Mouse (Mus musculus) heart, postnatal 0 days (tissue): ENCODE results near the gene Gpr55. TPM values are rescaled to one million over a fixed set of nuclear protein-coding genes. Genes with fewer than 3 reads are reported as not detected.
"Not testable (repeated sequence)": the region's sequence is repeated elsewhere in the genome, so short reads cannot be mapped to it uniquely, and the experiment has no call there.

Experiments
- ATAC-seq: fragments of 200-750 bp; cut with Nextera tagmentation; 2 replicates; pipeline ENCODE4 v1.8.0; 2017; ENCODE audit warnings: low read depth, moderate number of reproducible peaks, moderate library complexity; ENCODE audit not compliant: insufficient read depth
- DNase-seq: peaks from one replicate; pipeline ENCODE4 v3.0.0-alpha.2; 2016; ENCODE audit warnings: low spot score
- H3K27ac ChIP-seq: fragments of 300-500 bp; sonication (generic); 2 replicates; pipeline ENCODE4 v1.5.1; 2014; ENCODE audit warnings: low read depth, mild to moderate bottlenecking
- H3K27me3 ChIP-seq: fragments of 300-500 bp; sonication (generic); 2 replicates; pipeline ENCODE4 v1.6.1; 2014; ENCODE audit warnings: low read length, mixed read lengths; ENCODE audit not compliant: control insufficient read depth, insufficient read depth
- H3K36me3 ChIP-seq: fragments of 300-500 bp; sonication (generic); replicated peaks from 2 replicates; pipeline ENCODE4 v1.6.1; 2014; ENCODE audit warnings: low read length, mixed read lengths; ENCODE audit not compliant: control insufficient read depth, insufficient read depth
- H3K4me1 ChIP-seq: fragments of 300-500 bp; sonication (generic); 2 replicates; pipeline ENCODE4 v1.6.1; 2014; ENCODE audit warnings: antibody characterized with exemption; ENCODE audit not compliant: control insufficient read depth, insufficient read depth
- H3K4me2 ChIP-seq: fragments of 300-500 bp; sonication (generic); 2 replicates; pipeline ENCODE4 v1.6.1; 2014; ENCODE audit warnings: low read depth, mild to moderate bottlenecking, low read length, moderate library complexity
- H3K4me3 ChIP-seq: fragments of 300-500 bp; sonication (generic); 2 replicates; pipeline ENCODE4 v1.5.1; 2014; ENCODE audit warnings: low read depth, low read length
- H3K9ac ChIP-seq: fragments of 300-500 bp; sonication (generic); replicated peaks from 2 replicates; pipeline ENCODE4 v1.6.1; 2014; ENCODE audit warnings: low read depth, low read length, mixed read lengths
- H3K9me3 ChIP-seq: fragments of 300-500 bp; sonication (generic); replicated peaks from 2 replicates; pipeline ENCODE4 v1.6.1; 2016; ENCODE audit warnings: low read length; ENCODE audit not compliant: control insufficient read depth
- CTCF ChIP-seq: IDR thresholded peaks from 2 replicates; pipeline ENCODE4 v1.5.1; 2016; ENCODE audit warnings: antibody characterized with exemption, control low read depth, low read depth
- EP300 ChIP-seq: IDR thresholded peaks from 2 replicates; pipeline ENCODE4 v1.6.1; 2016; ENCODE audit warnings: antibody characterized with exemption, low read depth
- WGBS: fragments of 180-500 bp; shearing (Covaris S2); extraction: QIAGEN DNeasy Blood & Tissue Kit; methylation state at CpG from one replicate; pipeline ENCODE4 v1.1.7; 2014; 5-methylcytosine and 5-hydroxymethylcytosine counted together
- polyA plus RNA-seq: library from polyadenylated mRNA; unstranded; fragments of >200 nt; fragmentation: Nextera tagmentation; extraction: Ambion mirVana; gene quantifications from 2 replicates; pipeline ENCODE4 v1.2.1, GENCODE M21; 2015
- total RNA-seq: library from RNA; depleted of rRNA; stranded (reverse); fragments of >200 nt; gene quantifications from 2 replicates; pipeline ENCODE4 v1.2.3, GENCODE M21; 2014; ENCODE audit warnings: low replicate concordance

Gpr55 gene
- total and polyA plus RNA-seq, 2 experiments from 2014 or later, result not detected

DNA sequence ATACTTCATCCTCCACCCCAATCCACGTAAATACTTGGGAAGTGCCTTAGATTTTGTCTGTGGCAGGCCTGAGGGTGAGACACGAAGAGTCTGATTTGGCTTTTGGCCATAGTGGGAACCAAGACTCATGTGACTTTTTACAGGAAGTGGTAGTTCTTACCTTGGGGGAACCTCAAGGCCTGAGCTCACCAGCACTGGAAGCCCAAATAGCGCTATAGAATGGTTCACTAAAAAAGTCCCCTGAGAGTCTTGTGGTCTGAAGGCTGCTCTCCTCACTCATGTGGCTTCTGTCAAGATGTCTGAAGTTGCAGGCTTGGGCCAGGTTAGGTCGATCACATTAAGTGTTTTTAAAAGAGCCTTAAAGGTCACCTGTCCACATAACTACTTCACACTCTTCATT, 37.2 kb upstream of the Gpr55 start:
- Histone ChIP-seq H3K4me2 (no peak overlapping the region), H3K9ac (no peak overlapping the region), H3K4me3 (no peak overlapping the region), H3K27ac (no peak overlapping the region), H3K27me3 (no peaks in the 10 kb centered on the region), H3K9me3 (no peaks in the 10 kb centered on the region), H3K36me3 (no peaks in the 10 kb centered on the region), H3K4me1 (no peaks in the 10 kb centered on the region)
- DNase-seq (no peak), ATAC-seq (no peak)
- no peak for TF ChIP-seq CTCF
- no peak for TF ChIP-seq EP300
- WGBS, result 72% methylated on average over 4 of the region's 4 CpGs

DNA sequence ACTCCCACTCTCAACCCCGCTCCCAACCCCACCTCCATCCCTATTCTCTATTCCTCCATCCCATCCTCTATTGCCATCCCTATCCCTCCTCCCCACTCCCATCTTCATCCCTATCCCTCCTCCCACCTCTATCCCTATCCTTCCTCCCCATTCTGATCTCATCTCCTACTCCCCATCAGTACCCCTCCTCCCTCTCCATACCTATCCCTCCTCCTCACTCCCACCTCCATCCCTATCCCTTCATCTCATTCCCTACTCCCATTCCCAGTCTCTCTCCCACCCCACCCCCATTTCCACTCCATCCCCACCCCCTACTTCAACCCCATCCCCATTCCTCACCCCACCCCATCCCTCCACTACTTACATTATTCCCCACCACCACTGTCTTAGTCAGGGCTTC, 36.4 kb upstream of the Gpr55 start:
- TF ChIP-seq EP300, result no peak
- TF ChIP-seq CTCF, result no peak
- Histone ChIP-seq H3K9ac (no peak overlapping the region), H3K9me3 (no peaks in the 10 kb centered on the region), H3K36me3 (no peaks in the 10 kb centered on the region), H3K4me2 (no peak overlapping the region), H3K4me1 (no peaks in the 10 kb centered on the region), H3K4me3 (no peak overlapping the region), H3K27me3 (no peaks in the 10 kb centered on the region), H3K27ac (no peak overlapping the region)
- WGBS, result 100% methylated on average over 1 of the region's 1 CpGs
- DNase-seq (peak; percentile 71), ATAC-seq (no peak)

DNA sequence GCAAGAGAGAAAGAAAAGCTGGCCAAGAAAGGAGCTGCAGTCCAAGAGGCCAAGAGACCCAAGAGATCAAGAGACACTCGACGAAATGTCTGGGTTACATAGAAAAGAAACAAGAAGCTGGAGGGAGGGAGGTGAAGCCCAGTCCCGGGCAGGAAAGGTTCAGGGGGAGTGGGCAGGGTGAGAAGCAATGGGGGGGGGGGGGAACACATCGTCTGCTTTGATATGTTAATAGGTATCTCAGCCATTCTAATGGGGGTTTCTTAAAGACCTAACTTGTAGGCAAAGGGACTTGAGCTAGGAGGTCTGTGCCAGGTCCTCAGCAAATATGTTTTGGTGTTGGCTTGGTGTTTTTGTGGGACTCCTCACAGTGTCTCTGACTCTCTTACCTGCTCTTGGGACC, 32.7 kb upstream of the Gpr55 start:
- Histone ChIP-seq H3K4me2 (no peak overlapping the region), H3K9ac (no peak overlapping the region), H3K27ac (no peak overlapping the region), H3K4me3 (no peak overlapping the region), H3K4me1 (no peaks in the 10 kb centered on the region), H3K27me3 (no peaks in the 10 kb centered on the region), H3K36me3 (no peaks in the 10 kb centered on the region), H3K9me3 (no peaks in the 10 kb centered on the region)
- DNase-seq, result no peak
- no peak for TF ChIP-seq CTCF
- TF ChIP-seq EP300, result no peak
- no peak for ATAC-seq
- 69% methylated on average over 4 of the region's 4 CpGs for WGBS

DNA sequence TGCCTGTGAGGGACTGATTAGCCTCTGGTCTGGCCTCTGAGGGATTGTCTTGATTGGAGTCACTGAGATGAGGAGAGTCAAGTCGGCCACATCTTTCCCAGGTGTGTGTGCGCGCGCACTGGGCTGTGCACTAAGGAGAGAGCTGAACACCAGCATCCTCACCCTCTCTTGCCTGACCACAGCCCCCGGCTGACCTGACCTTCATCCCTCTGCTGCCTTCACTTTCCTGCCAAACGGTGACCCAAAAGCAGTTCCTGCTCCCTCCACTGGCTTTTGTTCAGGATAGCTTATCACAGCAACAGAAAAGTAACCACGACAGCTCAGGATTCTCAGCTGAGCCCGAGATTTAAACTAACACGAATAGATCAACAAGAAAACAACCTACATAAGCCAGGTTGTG, 31.4 kb upstream of the Gpr55 start:
- Histone ChIP-seq H3K27ac (no peak overlapping the region), H3K27me3 (no peaks in the 10 kb centered on the region), H3K4me2 (no peak overlapping the region), H3K4me3 (no peak overlapping the region), H3K9ac (no peak overlapping the region), H3K36me3 (no peaks in the 10 kb centered on the region), H3K9me3 (no peaks in the 10 kb centered on the region), H3K4me1 (no peaks in the 10 kb centered on the region)
- TF ChIP-seq EP300, result no peak
- no peak for TF ChIP-seq CTCF
- DNase-seq (no peak), ATAC-seq (no peak)
- 55% methylated on average over 9 of the region's 9 CpGs for WGBS

DNA sequence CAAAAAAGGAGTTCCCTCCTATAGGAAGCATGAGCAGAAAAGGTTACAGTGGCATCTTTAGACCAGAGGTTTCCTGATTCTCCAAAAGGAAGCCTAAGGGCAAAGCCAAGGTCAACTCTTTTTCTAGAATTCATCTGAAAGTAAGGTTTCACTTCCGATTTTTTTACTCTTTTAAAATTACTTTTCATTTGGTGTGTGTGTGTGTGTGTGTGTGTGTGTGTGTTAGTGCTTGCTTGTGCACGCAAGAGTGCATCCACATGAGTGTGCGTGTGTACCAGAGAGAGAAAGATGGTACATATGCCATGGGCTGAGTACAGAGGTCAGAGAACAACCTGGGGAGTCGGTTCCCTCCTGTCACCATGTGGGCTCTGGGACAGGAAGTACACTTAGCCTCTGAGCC, 28.1 kb upstream of the Gpr55 start:
- H3K9me3 ChIP-seq, H3K36me3 ChIP-seq: not testable (repeated sequence)
- 79% methylated on average over 4 of the region's 4 CpGs for WGBS

DNA sequence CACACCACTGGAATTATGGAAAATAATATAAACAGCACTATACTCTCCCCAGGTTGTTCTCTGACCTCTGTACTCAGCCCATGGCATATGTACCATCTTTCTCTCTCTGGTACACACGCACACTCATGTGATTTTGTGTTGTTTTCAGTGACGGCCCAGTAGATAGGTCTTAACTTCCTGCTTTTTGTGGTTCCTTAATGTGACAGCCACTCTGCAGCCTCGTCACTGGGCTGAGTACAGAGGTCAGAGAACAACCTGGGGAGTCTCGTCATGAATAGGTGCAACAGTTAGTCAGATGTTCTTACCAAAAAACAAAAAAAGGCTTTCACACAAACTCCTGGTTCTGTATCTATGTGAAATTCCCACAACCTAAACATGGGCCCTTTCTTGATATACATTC, 27.5 kb upstream of the Gpr55 start:
- Histone ChIP-seq H3K27me3 (no peaks in the 10 kb centered on the region), H3K4me3 (no peak overlapping the region), H3K36me3 (no peaks in the 10 kb centered on the region), H3K4me2 (no peak overlapping the region), H3K27ac (no peak overlapping the region), H3K9ac (no peak overlapping the region), H3K4me1 (no peaks in the 10 kb centered on the region; the same call in 1 of the 2 replicates), H3K9me3 (no peaks in the 10 kb centered on the region)
- TF ChIP-seq CTCF, result no peak
- no peak for TF ChIP-seq EP300
- ATAC-seq (no peak), DNase-seq (no peak)
- WGBS, result 84% methylated on average over 4 of the region's 4 CpGs

More for the DNA sequence above, 28.1 kb upstream of the Gpr55 start:
- H3K4me1 ChIP-seq, H3K4me3 ChIP-seq, H3K9ac ChIP-seq, H3K27me3 ChIP-seq, DNase-seq, ATAC-seq, H3K4me2 ChIP-seq, H3K27ac ChIP-seq: not testable (repeated sequence)
